Mouse (Mus musculus): ENCODE measurements around the gene Smc6.

The Smc6 gene

DNA sequence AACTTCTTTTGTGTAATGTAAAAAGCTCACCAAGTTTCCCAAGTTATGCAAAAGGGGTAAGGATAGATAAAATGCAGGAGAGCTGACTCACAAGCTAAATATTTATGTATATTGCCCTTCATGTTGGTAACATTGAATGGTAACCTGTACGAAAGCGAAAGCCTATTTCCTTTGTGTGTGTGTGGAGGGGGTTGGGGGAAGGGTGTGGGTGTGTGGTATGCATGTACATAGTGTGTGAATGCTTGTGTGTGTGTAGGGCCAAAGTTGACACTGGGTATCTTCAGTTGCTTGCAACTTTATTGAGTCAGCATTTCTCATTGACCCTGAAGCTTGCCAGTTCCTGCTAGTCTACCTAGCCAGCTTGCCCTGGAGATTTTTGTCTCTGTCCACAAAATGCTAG, 15.9 kb downstream of the Smc6 start:
- DNase-seq (ENCODE audit: low spot score in 2 of 2) = no peak

DNA sequence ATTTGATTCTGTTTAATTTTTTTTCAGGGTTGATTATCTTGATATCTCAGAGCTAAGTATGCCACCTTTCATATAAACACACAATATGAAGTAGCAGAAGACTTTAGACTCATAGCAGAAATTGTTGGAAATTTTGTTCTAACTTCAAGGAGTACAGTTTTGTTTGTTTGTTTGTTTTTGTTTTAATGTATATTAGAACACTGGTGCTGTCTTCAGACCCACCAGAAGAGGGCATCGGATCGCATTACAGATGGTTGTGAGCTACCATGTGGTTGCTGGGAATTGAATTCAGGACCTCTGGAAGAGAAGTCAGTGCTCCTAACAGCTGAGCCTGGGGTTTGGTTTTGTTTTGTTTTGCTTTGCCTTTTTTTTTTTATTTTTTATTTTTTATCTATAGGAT, 20.7 kb downstream of the Smc6 start:
- DNase-seq (ENCODE audit: low spot score in 2 of 2) = no peak

DNA sequence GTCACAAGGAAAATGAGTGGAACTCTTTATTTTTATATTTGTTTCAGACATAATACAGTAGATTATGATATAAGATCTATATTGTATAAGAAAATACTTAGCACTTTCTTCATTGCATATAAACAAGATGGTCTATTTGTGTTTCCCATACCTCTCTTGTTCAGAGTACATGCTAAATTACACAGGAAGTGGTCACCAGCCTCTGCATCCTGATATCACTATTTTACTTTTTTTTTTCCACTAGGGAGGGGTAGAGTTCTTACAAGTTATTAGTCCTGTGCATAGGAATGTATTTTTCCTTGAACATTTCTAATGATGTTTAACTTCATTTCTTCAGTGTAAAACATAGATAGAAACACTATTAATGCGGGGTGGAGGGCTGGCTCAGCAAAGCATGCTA, 35.2 kb downstream of the Smc6 start:
- no peak for DNase-seq (ENCODE audit: low spot score in 2 of 2)

DNA sequence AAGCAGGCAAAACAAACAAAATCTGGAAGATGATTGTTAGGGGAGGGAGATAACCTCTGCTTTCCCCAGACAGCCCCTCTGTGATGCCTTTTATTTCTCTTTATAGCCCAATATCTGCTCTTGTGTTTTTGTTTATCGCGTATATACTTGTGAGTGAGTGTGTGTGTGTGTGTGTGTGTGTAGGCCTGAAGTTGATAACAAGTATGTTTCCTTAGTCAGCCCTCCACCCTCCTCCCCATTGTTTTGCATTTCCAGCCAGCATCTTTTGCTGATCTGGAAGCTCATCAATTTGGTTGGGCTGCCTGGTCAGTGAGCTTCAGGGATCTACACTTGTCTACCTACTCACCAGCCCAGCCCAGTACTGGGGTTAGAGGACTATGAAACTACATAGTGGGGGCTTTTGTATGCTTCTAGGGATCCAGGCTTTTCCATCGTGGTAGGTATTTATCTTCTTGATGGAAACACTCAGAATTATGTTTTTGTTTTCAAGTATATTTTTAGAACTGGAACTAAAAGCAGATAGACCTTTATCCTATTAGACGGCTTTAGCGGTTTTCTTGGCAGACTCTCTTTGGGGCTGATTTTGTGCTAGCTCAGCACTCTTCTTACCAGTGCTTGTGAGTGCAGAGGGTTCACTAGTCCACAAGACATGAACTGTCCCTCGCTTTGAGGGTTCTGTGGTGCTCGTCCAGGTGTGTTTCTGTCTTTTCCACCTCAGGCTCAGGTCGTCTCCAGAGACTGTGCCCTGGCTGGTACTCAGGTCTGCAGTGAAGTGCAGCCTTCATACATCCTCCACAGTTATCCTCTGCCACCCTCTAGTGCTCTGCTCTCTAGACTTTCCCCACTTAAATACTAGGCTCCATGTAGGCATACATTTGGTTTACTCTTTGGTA, 41.3 kb downstream of the Smc6 start:
- DNase-seq (ENCODE audit: low spot score in 2 of 2) = no peak

DNA sequence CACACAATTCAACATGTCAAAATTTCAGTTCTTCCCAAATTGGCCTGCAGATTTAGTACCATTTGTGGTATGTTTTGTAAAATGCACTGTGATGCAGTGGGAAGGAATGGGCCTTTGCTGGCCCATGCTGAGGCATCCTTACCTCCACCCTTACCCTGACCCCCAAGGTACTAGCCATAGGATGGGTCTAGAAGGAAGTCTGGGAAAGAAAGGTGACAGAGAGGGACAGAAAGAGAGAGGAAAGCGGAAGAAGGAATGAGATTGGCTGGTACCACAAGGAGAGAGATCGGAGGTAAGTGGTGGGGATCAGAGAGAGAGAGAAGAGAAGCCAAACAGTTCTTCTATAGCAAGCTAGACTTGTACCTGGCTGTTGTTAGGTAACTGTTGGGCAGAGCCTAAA, 45.4 kb downstream of the Smc6 start:
- DNase-seq (ENCODE audit: low spot score in 2 of 2) = no peak

DNA sequence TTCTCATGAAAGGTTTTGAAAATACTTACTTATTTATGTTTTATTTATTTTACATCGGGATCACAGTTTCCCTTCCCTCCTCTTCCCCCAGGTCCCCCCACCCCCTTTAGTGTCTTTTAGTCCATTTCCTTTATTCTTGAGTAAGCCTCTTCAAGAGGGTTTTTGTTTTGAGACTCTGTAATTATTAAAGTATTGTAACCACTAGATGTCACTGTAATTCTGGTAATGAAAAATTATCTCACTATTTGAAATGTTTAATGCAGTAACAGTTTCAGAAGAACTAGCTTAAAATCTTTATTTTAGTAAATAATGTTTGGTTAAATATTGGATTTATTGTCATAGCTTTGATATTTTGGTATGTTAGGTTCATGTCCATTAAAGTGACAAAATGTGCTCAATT, 48.2 kb downstream of the Smc6 start:
- DNase-seq (ENCODE audit: low spot score in 2 of 2) = no peak

DNA sequence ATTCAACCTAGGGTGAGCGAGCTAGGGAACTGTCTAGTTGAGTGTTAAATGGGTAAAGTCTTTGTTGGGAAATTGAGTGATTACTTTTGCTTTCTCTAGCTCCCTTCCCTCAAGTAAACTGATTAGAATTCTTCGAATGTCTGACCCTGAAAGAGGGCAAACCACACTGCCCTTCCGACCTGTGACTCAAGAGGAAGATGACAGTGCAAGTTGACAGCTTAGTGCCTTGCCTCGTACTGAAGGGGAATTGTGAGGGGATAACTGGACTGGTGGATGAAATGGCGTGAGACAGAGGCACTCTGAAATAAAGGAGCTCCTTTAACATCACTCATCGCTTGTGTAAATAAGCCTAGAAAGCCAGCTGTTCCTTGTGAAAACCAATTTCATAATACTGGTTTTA, 52.0 kb downstream of the Smc6 start:
- no peak for DNase-seq (ENCODE audit: low spot score in 2 of 2)

DNA sequence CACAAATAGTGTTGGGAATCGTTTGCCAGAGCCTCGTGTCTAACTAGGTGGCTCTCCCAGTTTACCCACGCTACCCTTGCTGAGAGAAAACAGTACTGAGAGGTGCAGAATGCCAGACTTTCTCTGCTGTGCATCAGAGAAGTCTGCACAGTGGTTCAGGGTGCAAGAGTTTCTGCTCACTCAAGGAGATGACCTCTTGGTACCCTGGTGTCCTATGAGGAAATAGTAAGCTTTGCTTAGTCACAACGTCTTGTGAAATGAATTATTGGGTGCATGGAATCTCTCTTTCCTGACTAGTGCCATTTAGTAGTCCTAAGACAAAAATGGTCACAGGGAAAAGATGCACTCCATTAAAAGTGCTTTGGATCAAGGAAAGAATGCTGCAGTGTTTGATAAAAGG, 58.8 kb downstream of the Smc6 start:
- DNase-seq (ENCODE audit: low spot score in 2 of 2) = no peak

DNA sequence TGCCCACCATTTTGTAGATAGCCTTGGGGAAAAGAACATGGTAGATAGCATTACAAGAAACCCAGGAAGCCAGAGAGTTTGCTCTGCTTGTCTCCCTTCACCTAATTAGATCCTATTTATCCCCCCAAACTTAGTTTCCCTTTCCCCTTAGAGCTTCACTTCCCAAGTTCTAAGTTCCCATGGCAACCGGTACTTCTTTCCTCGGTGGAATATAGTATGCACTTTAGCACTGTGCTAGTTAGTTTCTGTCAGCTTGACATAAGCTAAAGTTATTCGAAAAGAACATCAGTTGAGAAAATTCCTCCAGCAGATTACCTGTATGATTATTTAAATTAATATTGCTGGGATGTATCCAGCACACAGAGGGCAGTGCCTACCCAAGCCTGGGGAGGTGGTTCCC, 60.8 kb downstream of the Smc6 start:
- no peak for DNase-seq (ENCODE audit: low spot score in 2 of 2)

DNA sequence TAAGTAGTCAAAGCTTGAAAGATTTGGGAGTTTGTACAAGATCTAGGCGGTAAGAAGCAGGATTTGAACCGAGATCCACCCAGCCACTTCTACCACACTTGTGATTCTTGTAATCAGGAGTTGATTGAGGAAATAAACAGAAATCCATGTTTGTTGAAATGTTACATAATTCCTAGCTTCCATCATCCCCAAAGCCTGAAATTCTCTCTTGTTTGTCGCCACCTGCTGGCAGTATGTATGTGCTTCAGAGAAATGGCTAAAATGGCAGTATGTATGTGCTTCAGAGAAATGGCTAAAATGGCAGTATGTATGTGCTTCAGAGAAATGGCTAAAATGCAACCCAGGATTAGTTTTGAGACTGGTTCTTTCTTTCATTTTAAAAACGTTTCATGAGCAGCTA, 71.2 kb downstream of the Smc6 start:
- no peak for DNase-seq (ENCODE audit: low spot score in 2 of 2)

DNA sequence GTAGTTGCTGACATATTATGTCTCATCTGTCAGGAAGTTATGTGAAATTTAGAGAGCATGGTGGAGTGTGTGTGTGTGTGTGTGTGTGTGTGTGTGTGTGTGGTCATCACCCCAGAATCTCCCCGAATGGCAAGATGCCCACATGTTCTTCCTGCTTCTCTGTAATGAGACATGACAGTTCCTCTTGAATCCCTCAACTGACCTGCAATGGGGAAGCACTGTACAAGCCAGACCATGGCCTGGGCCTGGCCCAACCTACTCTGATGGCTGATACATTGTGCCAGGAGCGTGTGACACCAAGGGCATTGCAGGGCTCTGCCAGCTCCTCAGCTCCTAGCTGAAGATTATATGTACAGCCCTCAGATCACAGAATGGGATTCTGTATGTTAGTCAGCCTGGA, 72.6 kb downstream of the Smc6 start:
- no peak for DNase-seq (ENCODE audit: low spot score in 2 of 2)

DNA sequence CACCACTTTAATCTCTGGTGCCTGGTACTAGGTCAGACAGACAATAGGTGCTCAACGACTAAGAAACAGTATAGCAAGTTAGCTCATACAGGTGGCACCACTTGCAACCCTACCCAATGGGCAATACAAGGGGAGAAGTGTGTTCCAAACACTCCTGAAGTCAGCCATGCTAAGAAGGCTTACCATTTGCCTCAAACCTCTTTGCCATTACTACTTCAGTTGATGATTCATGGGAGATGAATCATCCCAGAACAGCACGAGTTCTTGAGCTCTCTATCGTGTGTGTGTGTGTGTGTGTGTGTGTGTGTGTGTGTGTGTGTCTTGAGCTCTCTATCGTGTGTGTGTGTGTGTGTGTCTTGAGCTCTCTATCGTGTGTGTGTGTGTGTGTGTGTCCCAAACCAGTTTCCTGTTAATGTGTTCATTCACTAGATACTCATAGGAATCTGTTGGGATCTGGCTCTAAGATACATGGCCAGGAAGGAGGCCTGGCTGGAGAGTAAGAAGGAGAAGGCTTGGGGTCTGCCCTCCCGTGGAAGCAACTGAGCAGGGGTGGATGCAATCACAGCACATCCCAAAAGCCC, 76.4 kb downstream of the Smc6 start:
- DNase-seq (ENCODE audit: low spot score in 2 of 2) = no peak

DNA sequence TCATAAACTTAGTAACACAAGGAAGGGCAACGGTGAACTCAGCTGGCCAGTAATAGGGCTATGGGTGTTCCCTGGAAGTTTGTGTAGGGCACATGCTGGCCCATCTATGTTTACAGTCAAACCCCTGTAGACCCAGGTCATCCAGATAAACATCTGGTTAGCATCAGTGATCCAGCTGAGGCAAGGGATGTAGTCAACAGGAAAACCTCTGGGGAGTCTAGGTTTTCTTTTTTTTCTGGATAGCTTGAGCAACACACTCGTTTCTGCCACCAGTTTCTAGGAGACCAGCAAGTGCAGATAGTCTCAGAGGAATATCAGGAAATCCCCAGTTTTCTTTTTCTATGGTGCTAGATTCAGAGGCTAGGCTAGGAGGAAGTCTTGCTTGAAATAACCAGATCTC, 80.3 kb downstream of the Smc6 start:
- no peak for DNase-seq (ENCODE audit: low spot score in 2 of 2)

DNA sequence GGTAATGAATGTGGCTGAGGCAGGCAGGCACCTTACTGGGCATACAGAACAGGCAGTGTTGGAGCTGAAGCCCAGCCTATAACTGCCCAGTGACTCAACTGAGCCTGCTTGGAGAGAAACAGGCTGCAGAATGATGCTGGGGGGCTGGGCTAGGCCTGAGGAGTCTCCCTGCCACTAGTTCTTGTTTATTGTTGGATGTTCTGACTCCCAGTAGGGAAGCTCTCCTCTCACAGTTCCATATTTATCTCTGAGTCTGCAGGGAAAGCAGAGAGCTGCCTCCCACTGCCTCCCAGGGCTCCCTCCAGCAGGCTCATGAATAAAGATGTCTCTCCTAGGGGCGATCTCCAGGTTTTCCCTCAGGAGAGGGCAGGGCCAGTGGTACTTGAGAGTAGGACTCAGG, 82.7 kb downstream of the Smc6 start:
- DNase-seq (ENCODE audit: low spot score in 2 of 2) = peak; percentile 38 to 53

DNA sequence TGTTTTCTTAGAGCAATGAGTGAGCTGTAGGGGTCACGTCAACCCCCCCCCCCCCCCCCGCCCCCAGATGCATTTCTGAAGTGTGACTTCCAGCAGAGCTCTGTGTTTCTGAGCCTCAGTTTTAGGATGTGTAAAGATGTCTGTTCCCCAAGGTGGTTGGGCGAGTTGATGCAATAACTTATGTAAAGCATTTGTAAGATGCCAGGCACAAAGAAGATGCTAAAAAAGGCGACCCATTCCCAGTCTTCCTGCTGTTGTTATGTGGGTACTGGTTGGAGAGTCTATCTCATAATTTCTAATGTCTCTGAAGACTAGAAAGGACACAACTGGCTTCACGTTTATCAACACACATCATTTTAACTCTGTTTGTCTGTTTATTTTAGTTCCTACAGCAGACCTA, 84.2 kb downstream of the Smc6 start:
- DNase-seq (ENCODE audit: low spot score in 2 of 2) = no peak

DNA sequence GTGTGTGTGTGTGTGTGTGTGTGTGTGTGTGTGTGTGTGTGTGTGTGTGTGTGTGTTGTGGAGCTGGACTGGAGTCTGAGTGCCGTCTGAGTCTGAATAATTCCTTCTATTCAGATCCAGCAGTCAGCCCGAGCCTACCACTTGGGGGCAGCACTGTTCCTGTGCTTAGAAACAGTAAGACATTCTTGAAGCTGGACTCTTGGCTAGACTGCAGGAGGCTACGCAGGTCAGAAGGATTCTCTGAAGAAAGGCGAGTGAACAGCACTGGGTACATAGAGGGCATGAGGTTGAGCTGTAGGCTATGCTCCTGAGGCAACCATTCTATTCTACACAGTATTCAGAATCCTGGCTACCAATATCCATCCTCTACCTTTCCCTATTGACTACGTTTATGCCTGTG, 85.2 kb downstream of the Smc6 start:
- peak; percentile 70 to 73 for DNase-seq (ENCODE audit: low spot score in 2 of 2)

DNA sequence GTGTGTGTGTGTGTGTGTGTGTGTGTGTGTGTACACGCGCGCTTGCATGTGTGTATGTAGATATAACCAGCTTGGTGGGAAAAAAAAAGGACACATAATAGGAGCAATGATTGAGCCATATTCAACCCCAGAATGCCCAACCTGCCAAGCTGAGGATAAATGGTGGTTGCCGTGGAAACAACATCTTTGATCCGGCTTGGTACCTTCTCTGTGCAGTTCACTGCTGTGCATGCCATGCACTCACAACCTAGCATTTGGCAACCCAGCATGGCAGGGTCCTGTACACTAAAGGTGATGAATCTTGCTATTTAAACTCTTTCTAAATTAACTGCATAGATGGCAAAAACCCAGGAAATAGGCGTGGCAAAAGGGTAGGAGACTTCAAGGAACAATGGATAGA, 96.7 kb downstream of the Smc6 start:
- DNase-seq (ENCODE audit: low spot score in 2 of 2) = no peak

DNA sequence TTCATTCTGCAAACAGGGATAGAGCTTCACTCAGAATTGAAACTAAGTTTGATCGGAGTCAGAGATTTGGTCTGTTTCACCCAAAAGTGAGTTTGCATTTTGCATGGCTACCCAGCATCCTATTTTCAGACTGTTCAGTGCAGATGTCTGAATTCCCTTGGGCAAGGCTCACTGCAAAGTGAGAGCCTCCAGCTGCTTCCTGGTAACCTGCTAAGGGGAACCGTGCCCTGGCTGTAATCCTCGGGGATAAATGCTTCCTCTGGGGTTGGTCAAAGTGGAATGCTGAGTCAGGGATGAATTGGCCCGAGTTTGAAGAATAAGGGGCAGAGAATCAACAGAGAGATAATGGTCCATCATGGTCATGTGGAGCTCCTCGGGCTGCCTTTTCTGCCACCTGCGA, 99.2 kb downstream of the Smc6 start:
- no peak for DNase-seq (ENCODE audit: low spot score in 2 of 2)

DNA sequence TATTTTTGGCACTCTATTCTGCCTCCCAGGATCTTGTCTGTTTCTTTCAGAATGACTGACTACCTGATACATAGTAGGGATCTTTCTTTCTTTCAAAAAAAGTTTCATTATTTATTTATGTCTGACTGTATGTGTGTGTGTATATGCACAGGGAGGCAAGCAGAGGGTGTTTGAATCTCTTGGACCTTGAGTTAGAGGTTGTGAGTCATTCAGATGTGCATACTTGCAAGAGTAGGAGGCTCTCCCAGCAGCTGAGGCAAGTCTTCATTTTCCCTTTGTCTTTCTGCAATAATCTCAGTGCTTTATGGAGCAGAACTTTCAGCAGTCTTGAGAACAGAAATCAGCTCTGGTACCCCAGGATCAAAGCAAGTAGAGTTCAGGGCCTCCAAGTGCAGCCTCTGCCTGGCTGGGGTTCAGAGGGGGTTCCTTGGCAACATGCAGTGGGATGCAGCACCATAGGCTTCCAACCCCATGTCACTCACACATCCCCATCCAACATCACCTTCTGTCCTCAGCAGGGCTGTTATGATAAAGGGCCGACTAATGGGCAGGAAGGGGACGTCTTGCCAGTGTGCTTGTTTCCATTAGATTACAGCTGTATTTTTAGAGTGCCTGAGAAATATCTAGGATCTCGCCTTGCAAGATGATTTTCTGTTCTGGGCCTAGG, 101.5 kb downstream of the Smc6 start:
- DNase-seq (ENCODE audit: low spot score in 2 of 2) = no peak

All from frontal cortex, postnatal 10 days (tissue).